Mouse (Mus musculus) left cerebral cortex, adult 11 months (tissue): ENCODE data around the gene Hoxc13.

Experiments used
- DNase-seq: peaks from one replicate; pipeline ENCODE4 v3.0.0; 2022; ENCODE audit warnings: low spot score

Gene Hoxc13

GRCm38 (mm10) chr15:102921053-102922011 is at the start of gene Hoxc13:
TSS of gene Hoxc13 (plus strand) at chr15:102921103.
- DNase-seq = no peak

- no peak for DNase-seq
Measured at GRCm38 (mm10) chr15:102885803-102886202, 35.1 kb upstream of the Hoxc13 start.

- no peak for DNase-seq
Measured at GRCm38 (mm10) chr15:102895115-102895514, 25.8 kb upstream of the Hoxc13 start.

- no peak for DNase-seq
Measured at GRCm38 (mm10) chr15:102904946-102905345, 16.0 kb upstream of the Hoxc13 start.

- DNase-seq = no peak
Measured at GRCm38 (mm10) chr15:102909536-102909935, 11.4 kb upstream of the Hoxc13 start.

GRCm38 (mm10) chr15:102910038-102910437 is 10.9 kb upstream of the Hoxc13 start:
- no peak for DNase-seq

GRCm38 (mm10) chr15:102910496-102911095 is 10.3 kb upstream of the Hoxc13 start:
- no peak for DNase-seq

- no peak for DNase-seq
Measured at GRCm38 (mm10) chr15:102913038-102913585, 7.8 kb upstream of the Hoxc13 start.

GRCm38 (mm10) chr15:102917972-102918572 is 2.8 kb upstream of the Hoxc13 start:
- DNase-seq = no peak

GRCm38 (mm10) chr15:102918611-102919265 is 2.2 kb upstream of the Hoxc13 start:
- no peak for DNase-seq

GRCm38 (mm10) chr15:102919336-102920180 is 1.3 kb upstream of the Hoxc13 start:
- DNase-seq = no peak

- no peak for DNase-seq
Measured at GRCm38 (mm10) chr15:102920619-102921018, 284 bp upstream of the Hoxc13 start.

GRCm38 (mm10) chr15:102922012-102922362 is 1.1 kb downstream of the Hoxc13 start:
- no peak for DNase-seq

GRCm38 (mm10) chr15:102922636-102923500 is 2.0 kb downstream of the Hoxc13 start:
- DNase-seq = no peak

GRCm38 (mm10) chr15:102927032-102927645 is 6.2 kb downstream of the Hoxc13 start:
- DNase-seq = no peak

GRCm38 (mm10) chr15:102931706-102932358 is 10.9 kb downstream of the Hoxc13 start:
- DNase-seq = no peak

- DNase-seq = no peak
Measured at GRCm38 (mm10) chr15:102934438-102934837, 13.5 kb downstream of the Hoxc13 start.

GRCm38 (mm10) chr15:102934897-102935296 is 14.0 kb downstream of the Hoxc13 start:
- no peak for DNase-seq
